Comparison of ENCODE assay signal across 33 mouse cellular contexts in genomic region chr1:172181777-172182176, GRCm38 (mm10). TPM values are rescaled to one million over a fixed set of nuclear protein-coding genes. Genes with fewer than 3 reads are reported as not detected.
"Had no signal": no experiment of that assay in that cellular context is flagged by ENCODE, and none has a peak within 500 bp of the region (broad histone marks: within the 10 kb centered on the region; RNA-seq: fewer than 3 reads in every experiment).

No protein-coding gene starts in this region.

- H3K4me3 ChIP-seq: limb, embryonic 10.5 days; limb, embryonic 12.5 days; limb, embryonic 13.5 days; limb, embryonic 15.5 days; liver, embryonic 12.5 days; liver, embryonic 13.5 days; liver, embryonic 15.5 days; lung, embryonic 15.5 days; megakaryocyte, embryonic 14.5 days; midbrain, embryonic 10.5 days; midbrain, embryonic 12.5 days; midbrain, embryonic 13.5 days; midbrain, embryonic 15.5 days; myocyte; neural tube, embryonic 12.5 days had no signal

- H3K27ac ChIP-seq: limb, embryonic 10.5 days; limb, embryonic 12.5 days; limb, embryonic 13.5 days; limb, embryonic 15.5 days; liver, embryonic 12.5 days; liver, embryonic 13.5 days; liver, embryonic 14.5 days; liver, embryonic 15.5 days; lung, embryonic 15.5 days; macrophage; midbrain, embryonic 10.5 days; midbrain, embryonic 12.5 days; midbrain, embryonic 13.5 days; midbrain, embryonic 15.5 days; neural tube, embryonic 12.5 days had no signal

- ATAC-seq: liver, embryonic 12.5 days; liver, postnatal 0 days; midbrain, embryonic 13.5 days; midbrain, embryonic 15.5 days; midbrain, embryonic 16.5 days had no signal

- DNase-seq: left cerebral cortex, postnatal 4 days; liver; liver, embryonic 13.5 days; liver, postnatal 0 days; lung, adult 18-20 months; lung, adult 2 months; lung, embryonic 14.5 days; lung, postnatal 10 days; lung, postnatal 14 days; lung, postnatal 36 days; lung, postnatal 4 days; midbrain, embryonic 14.5 days had no signal

RNA-seq across cellular contexts. Expression of gene Casq1, which starts 37.9 kb away (rescaled TPM):
- total RNA-seq: megakaryocyte progenitor cell, adult 5-6 weeks; megakaryocyte, adult 5-6 weeks; megakaryocyte-erythroid progenitor cell, adult 5-6 weeks; monocyte, adult 5-6 weeks had no signal
